11 mouse cellular contexts compared by ENCODE assay signal in genomic region chr15:80401387-80401898, GRCm38 (mm10).
DNase-seq lines count a peak whose midpoint lies in the region; ATAC-seq and TF ChIP-seq lines count a peak whose summit lies in the region.
"Had no signal": no experiment of that assay in that cellular context is flagged by ENCODE, and none has a peak within 500 bp of the region (broad histone marks: within the 10 kb centered on the region; RNA-seq: fewer than 3 reads in every experiment).

No protein-coding gene starts in this region.

- intact Hi-C loops in gastrocnemius, postnatal 36 days (cut with DNase I), result no loop called here

- H3K79me2 ChIP-seq in liver, adult 2 months (ENCODE audit: control insufficient read depth, insufficient read depth, low read length), result no peaks in the 10 kb centered on the region

- peaks cover 3% of the 10 kb centered on the region; the same call in 1 of the 2 replicates for H3K4me1 ChIP-seq in forebrain, embryonic 14.5 days (ENCODE audit: control insufficient read depth, insufficient read depth, low read length)
- peaks cover 13% of the 10 kb centered on the region for H3K4me1 ChIP-seq in forebrain, embryonic 13.5 days
- no peaks in the 10 kb centered on the region for H3K4me1 ChIP-seq in liver, adult 2 months (ENCODE audit: control insufficient read depth, insufficient read depth, low read length)
- 0 out of 2 replicates have a peak, but pooled peaks cover 3% of the 10 kb centered on the region for H3K4me1 ChIP-seq in kidney, embryonic 16.5 days (ENCODE audit: insufficient read depth, low read length)

- peak; percentile 26; the same call in 1 of the 2 replicates for ATAC-seq in forebrain, embryonic 14.5 days
- ATAC-seq in forebrain, embryonic 13.5 days, result no peak
- peak; percentile 51; the same call in 1 of the 2 replicates for ATAC-seq in kidney, embryonic 16.5 days (ENCODE audit: low FRiP score, low TSS enrichment)

- TF ChIP-seq POLR2A in liver, adult 2 months (IDR thresholded peaks at IDR 0.05; ENCODE audit: extremely low read depth, insufficient read depth, low read length), result no peak

- DNase-seq in forebrain, embryonic 14.5 days (ENCODE audit: low spot score), result peak; percentile 35
- peak; percentile 66 for DNase-seq in liver, adult 2 months (ENCODE audit: extremely low read depth, low read depth, low spot score)
- no peak for DNase-seq in liver
- DNase-seq in telencephalon, adult 2 months (ENCODE audit: low read depth, low spot score), result peak; percentile 55
- DNase-seq in lung, postnatal 25 days (ENCODE audit: low spot score), result no peak
- no peak for DNase-seq in gastrocnemius, postnatal 36 days
- DNase-seq: cerebellum, adult 11 months; lung, postnatal 4 days; thymus, adult 2 months had no signal

- H3K36me3 ChIP-seq in forebrain, embryonic 14.5 days (ENCODE audit: control insufficient read depth, insufficient read depth, low read length), result no peaks in the 10 kb centered on the region
- H3K36me3 ChIP-seq in forebrain, embryonic 13.5 days (ENCODE audit: poor library complexity, severe bottlenecking), result no peaks in the 10 kb centered on the region
- no peaks in the 10 kb centered on the region for H3K36me3 ChIP-seq in liver, adult 2 months (ENCODE audit: control insufficient read depth, insufficient read depth, low read length)
- no peaks in the 10 kb centered on the region for H3K36me3 ChIP-seq in kidney, embryonic 16.5 days (ENCODE audit: insufficient read depth, low read length)

- WGBS in forebrain, embryonic 14.5 days, result 26% methylated on average over 2 of the region's 2 CpGs
- 35% methylated on average over 2 of the region's 2 CpGs for WGBS in forebrain, embryonic 13.5 days
- WGBS in liver, adult 2 months, result 20% methylated on average over 2 of the region's 2 CpGs
- 32% methylated on average over 2 of the region's 2 CpGs for WGBS in kidney, embryonic 16.5 days

- no peak overlapping the region for H3K9ac ChIP-seq in forebrain, embryonic 14.5 days (ENCODE audit: low read length)
- no peak overlapping the region for H3K9ac ChIP-seq in forebrain, embryonic 13.5 days
- no peak overlapping the region for H3K9ac ChIP-seq in liver, adult 2 months (ENCODE audit: low read depth, low read length)
- H3K9ac ChIP-seq in kidney, embryonic 16.5 days (replicated peaks; ENCODE audit: low read length), result no peak overlapping the region

- no peaks in the 10 kb centered on the region for H3K27me3 ChIP-seq in forebrain, embryonic 14.5 days (replicated peaks; ENCODE audit: control insufficient read depth, insufficient read depth, low read length)
- H3K27me3 ChIP-seq in forebrain, embryonic 13.5 days, result no peaks in the 10 kb centered on the region
- H3K27me3 ChIP-seq in liver, adult 2 months (ENCODE audit: control insufficient read depth, insufficient read depth, low read length), result no peaks in the 10 kb centered on the region
- H3K27me3 ChIP-seq in kidney, embryonic 16.5 days (ENCODE audit: insufficient read depth, low read length), result no peaks in the 10 kb centered on the region

- 0 out of 2 replicates have a peak overlapping the region, but pooled peaks have one; percentile 33 for H3K27ac ChIP-seq in forebrain, embryonic 14.5 days (ENCODE audit: low read depth, low read length)
- no peak overlapping the region for H3K27ac ChIP-seq in forebrain, embryonic 13.5 days
- H3K27ac ChIP-seq in liver, adult 2 months (replicated peaks; ENCODE audit: insufficient read depth, low read depth, low read length), result no peak overlapping the region
- no peak overlapping the region for H3K27ac ChIP-seq in kidney, embryonic 16.5 days (ENCODE audit: low read length)

- TF ChIP-seq CTCF in liver, adult 2 months (IDR thresholded peaks at IDR 0.05; ENCODE audit: low read depth, low read length), result no peak

- no peak overlapping the region for H3K4me2 ChIP-seq in forebrain, embryonic 14.5 days (ENCODE audit: low read length)
- H3K4me2 ChIP-seq in forebrain, embryonic 13.5 days, result no peak overlapping the region
- H3K4me2 ChIP-seq in kidney, embryonic 16.5 days (replicated peaks; ENCODE audit: low read depth, low read length), result no peak overlapping the region

- no peak overlapping the region for H3K4me3 ChIP-seq in forebrain, embryonic 14.5 days (ENCODE audit: low read depth, low read length)
- no peak overlapping the region for H3K4me3 ChIP-seq in forebrain, embryonic 13.5 days
- H3K4me3 ChIP-seq in liver, adult 2 months (ENCODE audit: insufficient read depth, low read depth, low read length), result no peak overlapping the region
- no peak overlapping the region for H3K4me3 ChIP-seq in kidney, embryonic 16.5 days (ENCODE audit: low read length)

- H3K9me3 ChIP-seq in forebrain, embryonic 14.5 days (replicated peaks; ENCODE audit: control insufficient read depth, low read length), result no peaks in the 10 kb centered on the region
- H3K9me3 ChIP-seq in forebrain, embryonic 13.5 days (replicated peaks), result no peaks in the 10 kb centered on the region
- peaks cover 5% of the 10 kb centered on the region; the same call in 1 of the 2 replicates for H3K9me3 ChIP-seq in kidney, embryonic 16.5 days (ENCODE audit: low read length)

Comparison
In these comparisons a context has a peak if more than half of its experiments do, and no peak if none do; other contexts are left out.
1. DNase-seq: peak in forebrain, embryonic 14.5 days (single experiment), liver, adult 2 months (single experiment) and telencephalon, adult 2 months (single experiment); none in liver (single experiment), lung, postnatal 25 days (single experiment) and gastrocnemius, postnatal 36 days (0 of 2).